Mouse (Mus musculus) G1E (cell line): ENCODE data around the gene Gm45716.

Experiments used
- CTCF ChIP-seq: IDR thresholded peaks from 2 replicates; pipeline ENCODE4 v1.5.1; 2012; ENCODE audit warnings: low read depth, low read length, inconsistent platforms, mixed read lengths
- POLR2AphosphoS5 ChIP-seq: IDR thresholded peaks from 2 replicates; pipeline ENCODE4 v1.6.1; 2012; ENCODE audit warnings: low read depth, low read length, inconsistent platforms; ENCODE audit not compliant: insufficient replicate concordance

GRCm38 (mm10) chr11:90170014-90170320 is 17.5 kb upstream of the Gm45716 start:
- TF ChIP-seq CTCF (peak; percentile 59), POLR2AphosphoS5 (no peak)
